Mouse (Mus musculus): ENCODE results near the gene Dppa2.
A peak's percentile ranks its signal among the peaks of the same experiment; 100 is the strongest.
"Not testable (repeated sequence)": the region's sequence is repeated elsewhere in the genome, so short reads cannot be mapped to it uniquely, and the experiment has no call there.

Dppa2 gene

DNA sequence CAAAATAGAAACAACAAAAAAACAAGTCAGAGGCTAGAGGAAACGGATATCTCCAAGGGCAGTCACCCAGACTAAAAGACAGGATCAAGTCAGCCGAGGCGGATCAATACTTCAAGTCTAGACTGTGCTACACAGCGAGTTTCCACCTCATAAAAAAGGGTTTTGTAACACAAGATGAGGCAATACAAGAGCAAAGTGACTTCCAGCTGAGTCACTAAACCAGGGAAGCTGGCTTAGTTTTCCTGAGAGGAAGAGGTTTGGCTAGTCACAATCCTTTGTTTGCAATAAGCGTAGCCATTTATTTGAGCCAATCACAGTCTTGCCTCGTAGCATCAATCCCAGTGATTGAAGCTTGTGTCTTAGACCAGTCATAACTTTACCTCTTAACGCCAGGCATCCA is at the start of gene Dppa2:
Gene Dppa2 (plus strand): TSS at position 400 of the 400 bp plus-strand sequence.
- DNase-seq: no peak

DNA sequence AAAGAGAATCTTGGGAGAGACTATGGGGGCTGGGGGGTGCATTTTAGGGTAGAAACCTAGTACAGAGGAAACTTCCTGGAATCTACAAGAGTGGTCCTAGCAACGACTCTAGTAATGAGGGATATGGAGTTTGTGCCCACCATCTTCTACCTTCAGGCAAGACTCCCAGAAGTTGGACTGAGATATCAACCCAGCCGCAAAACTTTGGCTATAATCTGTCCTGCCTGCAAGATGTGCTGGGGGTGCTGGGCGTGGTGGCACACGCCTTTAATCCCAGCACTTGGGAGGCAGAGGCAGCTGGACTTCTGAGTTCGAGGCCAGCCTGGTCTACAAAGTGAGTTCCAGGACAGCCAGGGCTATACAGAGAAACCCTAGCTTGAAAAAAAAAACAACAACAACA is 49.1 kb upstream of the Dppa2 start:
- DNase-seq: no peak

DNA sequence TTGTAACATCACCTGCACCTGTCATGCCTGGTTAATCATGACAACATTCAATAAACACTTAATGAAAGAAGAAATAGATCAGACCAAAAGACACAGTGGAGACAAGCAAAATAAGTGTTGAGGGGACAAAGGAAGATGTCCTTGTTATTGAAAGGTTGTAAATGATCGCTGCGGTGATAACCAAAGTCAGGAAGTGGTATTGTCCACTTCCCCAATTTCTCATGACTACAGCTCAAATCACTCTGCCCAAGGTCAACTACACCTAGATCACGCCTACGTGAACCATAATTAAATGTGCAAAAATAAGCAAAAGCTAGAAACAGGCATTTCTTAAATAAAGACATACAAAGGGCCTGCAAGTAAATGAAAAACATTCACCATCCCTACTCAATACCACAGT is 44.2 kb upstream of the Dppa2 start:
- no peak for DNase-seq

DNA sequence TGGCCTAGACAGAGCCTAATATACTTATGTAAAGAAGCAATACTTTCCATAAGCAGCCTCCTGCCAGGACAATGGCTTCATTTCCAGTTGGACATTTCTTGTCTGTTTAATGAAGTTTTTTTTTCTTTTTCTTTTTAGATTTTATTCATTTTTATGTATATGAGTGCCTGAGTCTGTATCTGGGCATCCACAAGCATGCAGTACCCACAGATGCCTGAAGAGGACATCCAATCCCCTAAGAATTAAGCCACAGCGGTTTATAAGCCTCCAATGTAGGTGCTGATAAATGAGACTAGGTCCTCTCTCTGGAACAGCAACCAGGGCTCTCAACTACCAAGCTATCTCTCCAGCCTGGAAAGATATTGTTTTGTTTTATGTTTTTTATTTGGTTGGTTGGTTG is 40.8 kb upstream of the Dppa2 start:
- DNase-seq: no peak

DNA sequence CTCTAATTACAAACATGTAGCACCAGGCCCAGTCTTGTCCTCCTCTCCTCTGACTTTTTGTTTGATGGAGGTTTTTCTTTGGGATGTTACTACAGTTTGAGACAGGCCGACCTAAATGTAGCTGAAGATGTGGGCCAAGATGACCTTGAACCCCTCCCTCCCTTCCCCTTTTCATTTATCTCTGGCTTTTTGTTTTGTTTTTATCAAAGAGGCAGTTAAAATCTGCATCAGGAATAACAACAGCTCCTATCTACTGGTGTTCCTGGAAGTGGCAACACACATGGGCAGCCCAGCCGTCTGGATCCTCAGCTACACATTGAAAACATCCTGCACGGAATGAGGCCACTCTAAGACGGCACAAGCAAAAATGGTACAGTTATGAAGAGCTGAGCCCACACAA is 37.9 kb upstream of the Dppa2 start:
- DNase-seq: no peak

DNA sequence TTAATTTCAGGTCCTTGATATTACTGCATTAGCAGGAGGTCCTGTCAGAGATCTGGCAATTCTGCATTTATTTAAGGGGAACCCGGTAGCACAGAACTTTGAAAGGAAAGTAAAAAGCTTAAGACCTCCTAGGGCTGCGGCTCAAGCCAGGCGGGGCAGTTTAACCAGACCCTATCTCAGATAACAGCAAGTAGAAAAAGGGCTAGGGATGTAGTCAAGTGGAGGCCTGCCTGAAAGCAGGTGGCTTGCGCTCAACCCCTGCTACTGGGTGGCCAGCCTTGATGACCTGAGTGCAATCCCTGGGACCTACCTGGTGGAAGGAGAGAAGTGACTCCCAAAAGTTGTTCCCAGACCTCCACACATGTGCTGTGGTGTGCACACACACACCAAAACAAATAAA is 26.8 kb upstream of the Dppa2 start:
- DNase-seq: no peak

DNA sequence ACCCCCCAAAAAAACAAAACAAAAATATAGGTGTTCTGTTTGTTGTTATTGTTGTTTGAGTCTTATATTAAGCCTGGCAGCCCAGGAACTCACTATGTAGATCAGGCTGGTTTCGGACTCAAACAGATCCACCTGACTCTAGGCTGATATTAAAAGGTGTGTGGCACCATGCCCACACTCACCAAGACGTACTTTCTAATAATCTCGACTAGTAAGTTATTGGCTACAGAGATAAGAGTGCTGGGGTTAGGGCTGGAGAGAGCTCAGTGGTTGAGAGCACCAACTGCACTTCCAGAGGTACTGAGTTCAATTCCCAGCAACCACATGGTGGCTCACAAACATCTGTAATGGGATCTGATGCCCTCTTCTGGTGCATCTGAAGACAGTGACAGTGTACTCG is 22.8 kb upstream of the Dppa2 start:
- DNase-seq: no peak

DNA sequence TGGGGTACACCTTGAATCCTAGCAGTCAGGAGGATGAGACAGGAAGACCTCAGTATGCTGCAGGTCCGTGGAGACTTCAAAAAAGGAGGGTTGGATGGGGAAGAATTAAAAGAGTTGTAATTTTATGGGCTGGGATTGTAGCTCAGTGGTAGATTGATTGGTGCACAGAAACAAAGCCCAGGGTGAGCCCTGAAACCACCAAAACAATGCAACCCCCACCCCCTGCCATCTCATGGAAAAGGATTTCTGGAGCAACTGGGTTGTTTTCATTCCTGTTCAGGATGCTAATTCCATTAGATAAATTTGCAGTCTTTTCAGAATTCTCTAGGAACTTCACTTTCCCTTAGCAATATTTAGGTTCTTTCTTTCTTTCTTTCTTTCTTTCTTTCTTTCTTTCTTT is 20.9 kb upstream of the Dppa2 start:
- DNase-seq: no peak

DNA sequence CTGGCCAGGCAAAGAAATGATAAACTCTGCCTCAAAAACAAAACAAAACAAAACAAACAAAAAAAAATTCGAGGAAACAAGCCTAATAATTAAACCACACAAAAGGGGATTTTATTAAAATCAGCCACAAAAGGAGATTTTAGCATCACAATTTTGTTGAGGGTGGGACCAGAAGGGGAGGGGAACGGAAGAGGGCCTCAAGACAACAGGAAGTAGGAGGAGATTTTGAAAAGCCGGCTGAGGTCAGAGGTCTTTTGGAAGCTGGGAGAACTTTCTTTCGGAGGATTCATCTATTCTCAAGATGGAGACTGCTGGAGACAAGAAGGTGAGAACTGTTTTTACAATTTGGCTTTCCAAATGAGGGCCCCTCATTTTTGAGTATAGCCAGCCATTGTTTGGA is 20.2 kb upstream of the Dppa2 start, which contains the start of gene Dppa4:
Gene Dppa4 (plus strand): TSS at position 217 of the 400 bp plus-strand sequence.
- no peak for DNase-seq

DNA sequence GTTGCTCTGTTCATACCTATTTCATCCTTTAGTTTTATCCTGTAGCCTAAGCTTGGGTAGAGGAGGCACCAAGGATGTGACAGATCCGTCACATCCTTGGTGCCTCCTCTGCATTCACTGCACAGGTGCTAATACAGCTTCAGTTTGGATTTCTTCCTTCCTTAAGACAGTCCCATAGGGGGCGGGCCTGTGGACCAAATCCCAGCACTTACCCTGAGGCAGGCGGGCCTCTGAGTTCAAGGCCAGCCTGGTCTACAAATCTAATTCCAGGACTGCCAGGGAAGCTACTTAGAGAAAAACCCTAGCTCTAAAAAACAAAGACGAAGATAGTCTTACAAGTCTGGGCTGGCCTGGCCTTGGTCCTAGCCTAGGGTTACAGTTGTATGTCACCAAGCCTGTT is 18.2 kb upstream of the Dppa2 start:
- no peak for DNase-seq

DNA sequence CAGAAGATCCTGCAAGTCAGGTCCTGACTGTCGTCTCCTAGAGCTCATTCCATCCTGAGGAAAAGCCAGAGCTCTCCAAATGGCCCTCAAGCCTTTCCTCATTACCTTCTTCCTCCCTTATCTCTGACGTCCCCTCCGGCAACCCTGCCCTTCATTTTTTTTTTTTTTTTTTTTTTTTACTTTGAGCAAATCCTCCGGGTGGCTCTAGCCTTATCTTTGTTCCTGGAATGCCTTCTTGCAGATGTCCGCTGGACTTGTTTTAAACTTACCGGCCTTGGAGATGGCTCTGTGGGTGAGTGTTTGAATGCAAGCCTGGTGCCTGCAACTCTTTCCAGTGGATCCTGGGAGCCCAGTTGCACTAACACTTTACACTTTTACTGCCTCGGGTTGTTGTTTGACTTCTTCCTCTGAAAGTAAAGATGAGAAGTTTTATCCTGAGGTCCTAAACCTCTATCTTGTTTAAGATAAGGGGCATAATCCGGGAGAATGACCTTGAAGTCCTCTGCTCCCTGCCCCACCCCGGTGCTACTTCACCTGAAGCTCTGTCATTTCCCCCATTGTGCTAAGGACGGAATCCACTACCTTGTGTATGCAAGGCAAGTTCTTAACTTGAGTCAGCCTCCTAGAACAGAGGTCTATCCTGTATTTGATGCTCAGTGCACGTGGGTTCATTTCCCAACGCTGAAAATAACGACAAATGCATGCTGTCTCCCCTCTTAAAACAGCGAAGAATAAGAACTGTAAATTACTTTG is 6.1 kb upstream of the Dppa2 start:
- no peak for DNase-seq

DNA sequence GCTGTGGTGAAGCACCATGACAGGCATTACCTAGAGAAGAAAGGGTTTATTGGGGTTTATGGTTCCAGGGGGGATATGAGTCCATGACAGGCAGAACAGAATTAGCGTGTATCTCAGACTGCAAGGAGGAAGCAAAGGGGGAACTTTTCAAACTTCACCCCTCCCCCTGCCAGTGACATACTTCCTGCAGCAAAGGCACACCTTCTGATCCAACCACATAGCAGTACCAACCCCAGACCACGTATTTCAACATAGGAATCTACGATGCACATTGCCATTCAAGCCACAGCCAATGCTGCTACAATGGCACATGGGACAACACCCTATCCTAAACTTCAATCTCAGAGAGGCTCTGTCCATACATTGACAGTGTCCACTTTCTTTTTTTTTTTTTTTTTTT is 3.8 kb upstream of the Dppa2 start:
- DNase-seq: no peak

DNA sequence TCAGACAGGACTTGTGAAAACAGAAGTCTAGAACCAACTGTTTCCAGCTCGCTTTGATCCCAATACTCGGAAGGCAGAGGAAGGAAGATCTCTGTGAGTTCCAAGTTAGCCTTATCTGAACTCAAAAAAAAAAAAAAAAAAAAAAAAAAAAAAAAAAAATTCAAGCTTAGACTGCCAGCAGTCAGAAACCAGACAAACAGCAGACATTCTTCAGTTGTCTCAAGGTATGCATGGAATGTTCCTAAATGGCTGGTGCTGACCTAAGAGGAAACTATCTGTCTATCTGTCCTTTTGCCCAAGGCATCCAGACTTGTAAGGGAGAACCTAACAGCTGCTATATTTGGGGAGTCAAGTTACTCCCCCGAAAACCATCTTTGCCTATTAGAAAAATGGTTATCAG is 275 bp downstream of the Dppa2 start:
- DNase-seq: no peak

DNA sequence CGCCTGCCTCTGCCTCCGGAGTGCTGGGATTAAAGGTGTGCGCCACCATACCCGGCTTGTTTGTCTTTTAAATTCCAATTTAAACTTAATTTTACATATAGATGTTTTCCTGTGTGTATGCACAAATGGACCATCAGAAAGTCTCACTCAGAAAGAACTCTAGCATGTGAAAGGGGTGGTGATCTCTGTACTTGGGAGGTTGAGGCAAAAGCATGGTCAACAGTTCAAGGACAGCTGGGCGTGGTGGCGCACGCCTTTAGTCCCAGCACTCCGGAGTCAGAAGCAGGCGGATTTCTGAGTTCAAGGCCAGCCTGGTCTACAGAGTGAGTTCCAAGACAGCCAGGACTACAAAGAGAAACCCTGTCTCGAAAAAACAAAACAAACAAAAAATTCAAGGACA is 5.2 kb downstream of the Dppa2 start:
- not testable (repeated sequence) for DNase-seq

DNA sequence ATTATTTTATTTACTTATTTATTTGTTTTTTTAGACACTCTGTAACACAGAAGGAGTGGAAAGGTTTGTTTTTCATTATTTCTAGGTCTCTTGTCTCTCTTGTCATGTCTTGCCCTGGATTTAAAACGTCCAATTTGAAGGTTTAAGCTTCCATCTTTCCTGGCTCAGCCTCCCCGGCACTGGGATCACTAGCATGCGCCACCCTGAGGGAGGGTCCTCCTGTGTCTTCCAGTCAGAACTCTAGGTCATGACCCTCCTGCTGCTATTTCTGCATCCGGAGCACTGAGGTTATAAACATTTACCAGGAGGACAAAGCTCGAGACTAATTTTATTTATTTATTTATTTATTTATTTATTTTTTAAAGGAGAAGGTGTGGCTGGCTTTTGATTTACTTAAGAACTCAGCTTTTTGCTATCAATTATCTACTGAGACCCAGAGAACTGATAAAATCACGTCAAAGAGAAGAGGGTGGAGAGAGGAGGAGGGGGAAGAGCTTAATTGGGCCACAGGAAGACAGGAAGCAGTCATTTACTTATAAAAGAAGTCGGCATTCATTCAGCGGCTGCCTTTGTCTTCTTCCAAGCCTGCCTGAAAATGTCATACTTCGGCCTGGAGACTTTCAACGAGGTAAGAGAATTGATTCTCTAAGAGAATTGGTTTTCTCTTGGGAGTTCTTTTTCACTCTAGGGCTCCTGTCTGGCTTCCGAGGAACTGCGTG is 6.4 kb downstream of the Dppa2 start:
- DNase-seq: no peak

DNA sequence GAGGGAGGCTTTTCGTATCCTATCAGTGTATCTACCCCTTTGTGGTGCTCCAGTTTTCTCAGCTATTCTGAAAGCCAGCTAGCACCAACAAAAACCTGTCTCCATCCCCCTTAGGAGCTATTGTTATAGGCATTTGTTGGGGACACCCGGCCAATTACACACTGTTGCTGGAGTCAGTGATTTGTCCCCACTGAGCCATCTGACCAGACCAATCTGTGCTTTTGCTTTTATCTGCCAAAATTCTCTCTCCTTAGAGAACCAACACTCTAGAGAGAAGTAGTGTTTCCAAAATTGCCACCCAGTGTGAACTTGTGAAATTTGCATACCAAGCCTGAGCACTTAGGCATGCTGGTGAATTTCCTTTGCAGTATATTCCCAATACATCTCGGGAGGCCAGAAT is 11.6 kb downstream of the Dppa2 start:
- no peak for DNase-seq

DNA sequence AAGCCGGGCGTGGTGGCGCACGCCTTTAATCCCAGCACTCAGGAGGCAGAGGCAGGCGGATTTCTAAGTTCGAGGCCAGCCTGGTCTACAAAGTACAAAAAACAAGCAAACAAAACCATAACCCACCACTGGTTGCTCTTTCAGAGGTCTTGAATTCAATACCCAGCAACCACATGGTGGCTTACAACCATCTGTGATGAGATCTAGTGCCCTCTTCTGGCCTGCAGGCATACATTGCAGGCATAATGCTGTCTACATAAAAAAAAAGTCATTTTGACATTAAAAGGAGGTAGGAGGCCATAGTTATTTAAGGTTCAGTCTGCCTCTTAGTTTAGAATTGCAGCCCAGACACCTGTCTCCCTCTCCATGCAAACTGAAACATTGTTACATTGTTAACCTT is 17.1 kb downstream of the Dppa2 start:
- no peak for DNase-seq

DNA sequence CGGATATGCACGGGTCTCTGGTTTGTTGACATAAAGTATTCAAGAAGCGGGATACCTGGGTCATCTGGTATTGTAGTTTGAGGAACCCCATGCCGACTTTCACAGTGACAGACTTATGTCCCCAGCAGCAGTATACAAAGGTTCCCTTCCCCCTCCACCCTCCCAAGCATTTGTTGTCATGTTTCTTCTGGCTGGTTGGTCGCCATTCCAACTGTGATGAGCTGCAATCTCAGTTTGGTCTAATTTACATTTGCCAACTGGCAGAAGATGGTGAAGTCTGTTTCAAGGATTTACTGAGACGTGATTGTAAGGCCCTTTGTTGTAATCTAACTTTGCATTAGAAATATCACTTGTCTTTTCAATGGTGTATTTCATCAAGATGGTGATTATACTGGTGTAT is 19.4 kb downstream of the Dppa2 start:
- no peak for DNase-seq

DNA sequence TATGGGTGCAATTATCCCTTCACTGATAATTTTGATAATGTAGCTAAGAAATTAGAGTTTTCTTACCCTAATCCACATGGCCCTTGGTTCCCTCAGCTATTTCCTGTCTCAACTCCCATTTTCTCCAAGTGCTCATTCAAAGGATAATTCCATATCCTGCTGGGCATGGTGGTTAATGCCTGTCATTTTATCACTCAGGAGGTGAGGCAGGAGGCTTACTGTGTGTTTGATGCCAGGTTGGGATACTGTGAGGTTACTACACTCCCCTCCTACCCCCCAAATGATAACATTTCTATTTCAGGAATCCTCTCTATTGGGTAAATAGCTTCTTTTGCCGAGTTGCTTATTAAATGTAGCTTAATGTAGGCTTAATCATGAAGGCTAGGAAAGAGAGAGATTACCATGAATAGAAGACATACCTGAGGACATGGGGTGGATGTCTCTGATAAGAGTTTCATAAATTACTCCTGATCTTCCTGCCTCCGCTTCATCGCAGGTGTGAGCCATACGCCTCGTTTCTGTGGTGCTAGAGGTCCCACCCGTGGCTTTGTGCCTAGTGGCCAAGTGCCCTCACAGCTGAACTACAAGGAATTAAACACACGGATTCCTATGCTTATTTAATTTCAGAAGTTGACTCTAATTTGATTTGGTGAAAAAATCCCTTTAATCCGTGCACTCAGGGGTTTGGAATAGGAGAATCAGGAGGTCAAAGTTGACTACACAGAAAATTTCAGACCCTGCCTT is 20.1 kb downstream of the Dppa2 start:
- no peak for DNase-seq

DNA sequence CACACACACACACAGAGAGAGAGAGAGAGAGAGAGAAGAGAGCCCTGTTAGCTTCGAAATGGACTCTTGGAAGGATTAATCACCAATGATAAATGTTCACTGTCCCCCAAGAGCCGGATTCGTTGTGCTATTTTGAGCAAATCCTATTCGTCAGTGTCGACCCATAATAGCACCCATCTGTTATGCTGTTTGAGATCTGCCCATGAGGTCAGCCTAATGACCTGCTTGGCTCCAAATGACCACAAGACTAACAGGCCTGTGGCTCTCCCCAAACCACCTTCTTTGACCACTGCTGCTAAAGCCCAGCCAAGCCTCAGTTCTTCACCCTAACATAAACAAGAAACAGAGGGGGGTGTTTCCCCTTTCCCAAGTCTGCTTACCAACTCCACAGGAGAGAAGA is 23.2 kb downstream of the Dppa2 start:
- DNase-seq: peak; percentile 13

DNA sequence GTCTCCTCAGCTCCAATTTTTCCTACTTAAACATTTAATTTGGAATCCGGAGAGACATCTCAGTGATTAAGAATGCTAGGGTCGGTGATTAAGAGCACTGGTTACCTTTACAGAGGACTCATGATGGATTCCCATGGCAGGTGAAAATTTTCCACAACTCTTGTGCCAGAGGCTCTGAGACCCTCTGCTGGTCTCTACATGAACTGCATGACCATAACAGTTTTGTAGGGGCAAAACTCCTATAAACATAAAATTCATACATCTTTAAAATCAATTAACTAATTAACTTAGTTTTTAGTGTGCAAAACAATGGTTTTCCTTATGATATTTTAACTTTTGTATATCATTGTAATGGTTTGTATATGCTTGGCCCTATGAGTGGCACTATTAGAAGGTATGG is 24.7 kb downstream of the Dppa2 start:
- DNase-seq: no peak

DNA sequence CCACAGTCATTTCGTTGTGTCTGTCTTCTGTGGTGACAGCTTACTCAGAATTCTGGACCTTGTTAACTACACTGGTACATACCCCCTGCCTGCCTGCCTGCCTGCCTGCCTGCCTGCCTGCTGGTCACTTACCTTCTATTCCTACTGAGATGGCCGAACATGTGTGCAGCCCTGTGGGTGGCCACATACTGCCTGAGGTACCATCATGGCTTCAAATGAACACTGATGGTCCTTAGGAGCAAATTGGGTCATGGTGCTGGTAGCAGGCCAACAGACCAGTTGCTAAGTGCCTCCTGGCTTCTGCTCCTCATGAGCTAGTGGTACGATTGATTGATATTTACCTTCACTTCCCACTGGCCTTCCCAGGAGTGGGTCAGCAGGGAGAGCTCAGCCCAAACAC is 28.1 kb downstream of the Dppa2 start:
- no peak for DNase-seq

DNA sequence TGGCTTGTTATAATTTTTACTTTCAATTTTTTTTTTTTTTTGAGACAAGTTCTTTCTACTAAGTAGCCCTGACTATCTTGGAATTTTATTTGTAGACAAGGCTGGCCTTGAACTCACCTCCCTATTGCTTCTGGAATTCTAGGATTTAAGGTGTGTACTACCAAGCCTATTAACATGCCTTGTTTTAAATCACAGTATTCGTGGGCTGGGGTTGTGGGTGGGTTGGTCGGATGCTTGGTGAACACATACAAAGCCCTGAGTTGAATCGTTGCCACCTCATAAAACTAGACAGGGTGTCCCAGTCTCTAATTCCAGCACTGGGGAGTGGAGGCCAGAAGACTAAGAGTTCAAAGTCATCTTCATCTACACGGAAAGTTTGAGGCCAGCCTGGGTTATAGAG is 31.6 kb downstream of the Dppa2 start:
- no peak for DNase-seq

DNA sequence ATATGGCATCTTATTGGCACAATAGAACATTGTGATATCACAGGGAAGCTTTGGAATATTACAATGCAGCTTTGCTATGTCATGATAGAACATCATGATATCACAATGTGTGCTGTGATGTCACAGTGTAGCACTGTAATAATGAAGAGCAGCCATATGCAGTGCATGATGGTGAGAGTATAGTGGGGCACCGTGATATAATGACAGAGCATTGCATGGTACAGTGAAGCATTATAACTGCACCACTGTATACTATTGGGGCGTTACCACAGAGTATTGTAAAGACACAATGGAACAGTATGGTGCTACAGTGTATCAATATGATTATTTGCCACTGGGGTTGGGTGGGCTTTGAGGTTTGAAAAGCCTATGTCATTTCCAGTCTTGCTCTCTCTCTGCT is 40.5 kb downstream of the Dppa2 start:
- no peak for DNase-seq
